Mouse (Mus musculus) mature B cell (primary cell): ENCODE results near the gene Lrrc41.

Source experiments
- in situ Hi-C: fragments of 300-500 bp; cut with MboI; formaldehyde crosslinking; loops from 2 replicates; pipeline ENCODE4 v1.14.3; 2019

Gene Lrrc41

DNA sequence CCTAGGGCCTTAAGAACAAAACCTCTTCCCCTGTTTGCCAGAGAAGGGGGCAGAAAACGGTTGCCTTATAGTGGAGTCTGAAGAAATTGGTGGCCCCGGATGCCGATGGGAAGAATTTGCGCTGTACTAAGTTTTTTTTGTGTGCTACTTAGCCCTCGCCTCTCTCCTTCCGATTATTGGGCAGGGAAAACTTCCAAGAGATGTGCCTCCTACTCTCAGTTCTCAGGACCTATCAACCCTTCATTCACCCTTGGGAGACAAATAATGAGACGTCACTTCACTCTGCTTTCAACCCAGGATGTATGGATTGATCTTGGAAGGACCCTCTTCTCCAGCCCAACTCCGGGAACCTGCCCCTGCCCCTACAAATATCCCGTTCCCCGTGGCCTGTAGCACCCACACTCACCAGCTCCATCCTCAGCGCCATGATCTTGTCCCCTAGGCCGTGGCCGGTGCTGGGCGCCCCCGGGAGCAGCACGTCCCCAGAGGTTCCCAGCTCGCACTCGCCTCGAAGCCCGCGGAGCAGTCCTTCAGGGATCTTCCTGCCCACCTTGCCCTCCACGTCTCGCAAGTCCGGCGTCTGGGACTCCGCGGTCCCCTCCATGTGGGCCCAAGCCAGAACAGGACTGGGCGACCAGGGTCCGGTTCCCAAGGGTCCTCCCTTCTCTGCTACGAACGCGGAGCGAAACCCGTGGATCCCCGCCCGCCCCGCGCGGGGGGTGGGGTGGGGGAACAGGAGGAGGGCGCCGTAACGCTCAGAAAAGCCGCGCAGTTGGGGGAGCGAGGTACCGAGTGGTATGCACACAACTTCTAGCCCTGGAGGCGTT lies 69.0 kb downstream of the Lrrc41 start:
- in situ Hi-C loops = no loop called here
